Mouse (Mus musculus) heart, adult 11 months (tissue): ENCODE measurements around the gene 4931406P16Rik.

Source experiments
- DNase-seq: peaks from one replicate; pipeline ENCODE4 v3.0.0; 2022

4931406P16Rik gene

GRCm38 (mm10) chr7:34309186-34309764, 4.1 kb downstream of the 4931406P16Rik start:
- DNase-seq: no peak

DNA sequence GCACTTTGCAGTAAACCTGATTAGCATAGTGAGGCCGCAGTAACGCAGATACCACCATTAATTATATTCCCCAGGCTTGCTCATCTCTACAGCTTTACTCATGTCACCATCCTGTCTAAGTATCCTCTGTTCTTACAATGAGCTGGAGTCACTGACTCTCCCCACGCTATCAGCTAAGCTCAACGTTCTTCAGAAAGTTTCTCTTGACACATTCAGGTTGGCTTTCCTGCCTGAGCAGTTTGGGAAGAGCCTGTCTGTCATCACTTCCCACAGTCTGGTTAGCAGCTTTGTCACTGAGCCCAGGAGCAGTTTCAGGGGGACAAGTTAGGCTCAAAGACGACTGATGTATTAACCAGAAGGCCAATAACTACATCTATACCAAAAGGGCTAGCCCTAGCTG, 4.8 kb downstream of the 4931406P16Rik start:
- DNase-seq: peak; percentile 82

GRCm38 (mm10) chr7:34305454-34305853, 7.9 kb downstream of the 4931406P16Rik start:
- DNase-seq: peak; percentile 96

DNA sequence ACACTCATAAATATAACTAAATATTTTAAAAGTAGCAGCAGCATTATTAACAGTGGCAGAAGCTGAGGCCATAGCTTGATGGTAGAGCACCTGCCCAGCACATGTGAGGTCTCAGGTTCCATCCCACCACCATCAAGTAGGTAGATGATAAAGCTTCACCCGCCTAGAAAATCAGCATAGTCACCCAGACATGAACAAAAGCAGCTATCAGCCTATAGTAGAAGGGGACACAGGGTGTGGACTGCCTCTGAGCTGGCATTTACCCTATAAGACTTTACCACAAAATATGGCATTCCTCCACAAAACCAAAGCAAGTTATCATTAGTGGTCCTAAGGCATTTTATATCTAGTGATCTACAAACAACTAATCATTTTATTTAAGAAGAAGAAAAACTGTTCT, 10.7 kb downstream of the 4931406P16Rik start:
- no peak for DNase-seq

DNA sequence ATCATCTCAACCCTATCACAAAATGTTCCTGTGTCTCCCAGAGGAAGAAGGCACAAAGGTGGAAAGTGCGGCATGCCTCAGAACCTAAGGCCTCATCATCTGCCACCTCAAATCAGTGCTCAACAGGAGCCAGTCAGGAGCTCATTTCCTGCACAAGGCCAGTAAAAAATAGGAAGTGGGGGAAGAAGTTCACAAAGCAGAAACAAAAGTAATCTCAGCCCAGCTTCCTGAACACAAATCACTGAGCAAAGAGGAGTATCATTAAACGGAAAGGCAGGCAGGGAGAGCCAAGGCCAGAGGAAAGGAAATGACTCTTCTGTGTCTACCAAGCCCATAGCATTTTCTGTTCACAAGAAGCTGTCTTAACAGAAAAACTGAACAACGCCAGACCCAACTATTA, 11.4 kb downstream of the 4931406P16Rik start:
- peak; percentile 98 for DNase-seq

GRCm38 (mm10) chr7:34298818-34299217, 14.5 kb downstream of the 4931406P16Rik start:
- no peak for DNase-seq

DNA sequence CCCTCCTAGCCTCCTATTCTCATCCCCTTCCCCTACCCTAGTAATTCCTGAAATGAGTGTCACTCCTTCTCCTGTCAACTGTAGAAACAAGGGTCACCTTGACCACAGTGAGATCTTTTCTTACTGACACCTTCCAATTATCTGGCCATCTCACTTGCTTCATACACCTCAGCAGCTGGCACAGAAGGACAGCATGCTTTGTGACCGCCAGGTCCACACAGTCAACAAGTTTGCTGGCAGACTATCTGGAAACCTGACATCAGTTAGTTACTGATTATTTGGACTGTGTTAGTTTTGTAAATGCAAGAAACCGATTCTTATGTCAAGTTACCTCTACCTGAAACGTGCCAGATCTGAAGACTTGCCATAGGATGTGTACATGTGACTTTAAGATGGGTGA, 17.2 kb downstream of the 4931406P16Rik start:
- DNase-seq: no peak

DNA sequence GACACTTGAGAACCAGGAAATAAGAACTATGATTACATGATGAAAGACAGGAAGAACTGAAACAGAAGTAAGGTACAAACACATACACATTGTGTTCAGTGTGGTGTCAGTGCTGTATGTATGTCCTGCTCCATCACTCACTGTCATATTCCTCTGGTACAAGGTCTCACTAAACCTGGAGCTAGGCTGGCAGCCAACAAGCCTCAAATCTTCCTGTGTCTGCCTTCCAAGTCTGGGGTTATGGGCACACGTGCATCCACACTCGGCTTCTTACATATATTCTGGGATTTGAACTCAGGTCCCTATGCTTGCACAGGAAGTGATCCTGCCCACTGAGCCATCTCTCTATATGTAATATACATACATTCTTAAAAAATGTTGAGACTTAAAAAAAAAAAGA, 20.7 kb downstream of the 4931406P16Rik start:
- DNase-seq: peak; percentile 77

DNA sequence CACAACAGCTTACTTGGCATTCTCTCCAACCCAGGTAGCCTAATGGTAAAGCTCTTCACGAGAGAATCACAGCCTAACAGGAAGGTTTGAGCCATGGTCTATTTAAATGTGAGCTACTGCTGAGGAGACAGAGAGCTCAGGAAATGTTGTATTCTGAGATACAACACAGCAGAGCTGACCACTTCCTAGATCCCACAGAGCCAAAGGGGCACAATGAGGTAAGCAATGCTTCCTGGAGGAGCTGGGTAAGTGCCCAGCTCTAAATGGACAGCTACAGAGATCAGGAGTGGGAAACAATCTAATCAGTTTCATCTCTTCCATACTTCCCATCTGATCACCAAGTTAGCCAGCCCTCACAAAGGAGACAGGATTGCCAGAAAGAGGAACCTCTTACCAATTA, 22.1 kb downstream of the 4931406P16Rik start:
- peak; percentile 93 for DNase-seq

- DNase-seq: no peak
Observed at GRCm38 (mm10) chr7:34290450-34291151, 22.8 kb downstream of the 4931406P16Rik start.

- DNase-seq: peak; percentile 71
Observed at GRCm38 (mm10) chr7:34277656-34278055, 35.7 kb downstream of the 4931406P16Rik start.

DNA sequence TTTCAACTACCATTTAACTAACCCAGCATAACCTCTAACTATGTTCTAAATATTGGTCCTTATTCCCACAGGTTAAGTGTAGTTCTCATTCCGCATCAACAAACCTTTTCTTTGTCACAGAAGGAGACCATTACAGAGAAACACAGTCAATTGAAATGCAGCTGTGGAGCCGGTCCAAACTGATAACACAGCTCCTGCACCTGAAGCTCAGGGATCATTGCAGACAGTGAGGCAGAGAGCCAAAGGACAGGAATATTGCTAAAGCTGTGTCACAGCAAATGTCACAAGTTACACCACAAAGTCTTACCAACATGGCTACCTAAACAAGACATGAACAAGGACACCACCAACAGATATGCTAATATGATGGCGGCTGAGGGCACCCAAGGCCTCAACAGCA, 37.3 kb downstream of the 4931406P16Rik start:
- peak; percentile 7 for DNase-seq

DNA sequence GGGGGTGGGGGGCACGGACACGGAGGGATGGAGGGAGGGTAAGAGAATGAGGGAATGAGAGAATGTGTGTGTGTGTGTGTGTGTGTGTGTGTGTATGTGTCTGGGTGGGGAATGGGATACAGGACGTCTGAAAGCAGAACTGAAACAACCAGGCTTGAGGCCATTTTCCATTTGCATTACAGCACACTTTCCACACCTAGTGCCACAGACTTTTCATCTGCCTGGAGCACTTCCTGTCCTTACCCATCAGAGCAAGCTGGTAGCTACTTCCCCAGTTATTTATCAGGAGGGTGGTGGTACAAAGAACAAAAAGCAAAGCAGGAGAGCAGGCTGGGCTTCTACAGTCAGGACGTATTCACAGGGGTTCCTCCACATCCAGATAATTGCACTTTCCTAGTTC, 40.9 kb downstream of the 4931406P16Rik start:
- DNase-seq: no peak

GRCm38 (mm10) chr7:34268463-34268862, 44.9 kb downstream of the 4931406P16Rik start:
- no peak for DNase-seq

- peak; percentile 87 for DNase-seq
Observed at GRCm38 (mm10) chr7:34266421-34266820, 46.9 kb downstream of the 4931406P16Rik start.

DNA sequence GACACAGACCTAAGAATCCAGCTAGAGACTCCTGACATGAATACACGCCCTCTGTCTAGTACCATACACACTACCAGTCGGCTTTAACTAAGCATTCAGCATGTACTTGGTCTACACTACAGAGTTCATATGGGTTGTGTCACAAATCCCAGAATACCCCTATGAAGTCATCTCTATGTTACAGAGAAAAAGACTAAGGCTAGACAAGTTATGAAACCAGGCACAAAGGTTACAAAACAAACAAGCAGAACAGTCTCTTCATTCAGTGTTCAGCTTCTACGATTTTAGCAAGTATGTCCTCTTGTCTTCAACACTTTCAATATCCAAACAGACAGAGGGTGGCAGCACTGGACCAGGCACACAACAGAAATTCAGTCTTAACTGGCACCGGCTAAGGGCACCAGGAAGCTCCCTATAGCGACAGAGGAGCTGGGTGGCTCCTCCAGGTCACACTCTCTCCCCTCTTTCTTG, 47.4 kb downstream of the 4931406P16Rik start:
- peak; percentile 96 for DNase-seq

- peak; percentile 82 for DNase-seq
Observed at GRCm38 (mm10) chr7:34263437-34263836, 49.9 kb downstream of the 4931406P16Rik start.

DNA sequence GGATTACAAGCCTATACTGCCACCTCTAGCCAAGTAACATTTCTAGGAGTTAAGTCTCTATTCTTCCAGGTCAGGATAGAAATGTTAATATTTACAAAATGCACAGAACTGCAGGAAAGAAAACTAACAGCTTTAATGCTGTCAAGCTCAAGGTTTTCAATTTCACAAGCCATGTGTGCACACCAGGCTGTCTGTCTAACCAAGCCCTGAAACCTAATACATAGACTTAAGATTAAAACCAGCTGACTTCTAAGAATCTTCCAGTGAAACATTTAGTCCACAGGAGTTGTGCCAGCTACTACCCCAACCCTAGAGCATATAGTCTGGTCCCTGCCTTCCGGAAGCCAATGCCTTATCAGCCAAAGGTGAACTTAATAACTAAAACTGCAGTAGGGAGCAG, 54.9 kb downstream of the 4931406P16Rik start:
- no peak for DNase-seq

DNA sequence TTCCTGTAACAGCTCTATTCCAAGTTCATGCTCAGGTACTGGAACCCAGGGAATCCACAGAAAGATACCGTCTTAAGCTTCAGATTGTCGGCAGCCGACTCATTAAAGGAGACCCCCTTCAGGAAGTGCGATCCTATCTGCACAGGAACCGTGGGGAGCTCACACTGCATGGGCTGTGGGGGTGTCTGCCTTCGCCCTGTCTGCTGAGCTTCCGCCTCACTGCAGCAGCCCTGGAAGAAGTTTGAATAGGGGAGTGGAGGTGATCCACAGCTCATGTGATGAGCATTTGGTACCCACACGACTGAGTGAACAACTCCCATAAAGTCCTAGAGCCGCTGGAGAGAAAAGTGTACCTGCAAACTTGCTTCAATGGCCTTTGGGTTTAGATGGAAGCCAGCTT, 56.1 kb downstream of the 4931406P16Rik start:
- DNase-seq: peak; percentile 88

DNA sequence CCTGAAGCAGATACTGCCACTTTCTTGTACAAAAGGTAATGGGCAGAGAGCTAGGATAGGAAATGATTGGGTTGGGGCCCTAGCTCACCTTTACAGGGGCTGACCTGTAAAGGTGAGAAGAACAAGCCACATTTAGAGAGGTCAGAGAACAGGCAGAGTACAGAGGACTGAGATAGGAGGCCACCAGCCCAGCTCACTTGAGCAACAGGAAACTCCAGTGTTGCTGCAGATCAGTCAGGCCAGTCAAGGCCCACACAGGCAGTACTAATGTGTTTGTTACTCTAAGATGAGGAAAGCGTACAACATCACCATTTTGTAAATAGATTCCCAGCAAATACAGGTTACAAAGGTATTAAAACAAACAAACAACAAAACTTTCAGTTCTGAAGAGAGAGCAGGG, 57.4 kb downstream of the 4931406P16Rik start:
- DNase-seq: peak; percentile 79

DNA sequence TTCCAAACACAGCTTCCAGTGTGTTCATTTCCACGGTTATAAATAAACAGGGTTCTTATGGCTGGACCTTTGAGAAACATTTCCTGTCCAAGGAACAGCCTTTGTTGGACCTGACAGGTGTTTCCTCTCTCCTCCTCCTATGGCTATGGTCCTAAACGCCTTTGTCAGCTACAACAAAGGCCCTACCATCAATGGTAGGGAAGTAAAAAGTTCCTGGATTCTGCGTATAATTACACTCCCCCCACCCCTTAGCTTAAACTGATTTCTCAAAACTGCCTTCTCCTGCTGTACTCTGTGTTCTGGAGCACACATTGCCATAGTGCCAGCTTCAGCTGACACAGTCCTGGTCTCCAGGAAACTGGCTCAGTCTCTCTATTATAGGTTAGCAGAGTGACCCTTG, 58.2 kb downstream of the 4931406P16Rik start:
- DNase-seq: peak; percentile 97

DNA sequence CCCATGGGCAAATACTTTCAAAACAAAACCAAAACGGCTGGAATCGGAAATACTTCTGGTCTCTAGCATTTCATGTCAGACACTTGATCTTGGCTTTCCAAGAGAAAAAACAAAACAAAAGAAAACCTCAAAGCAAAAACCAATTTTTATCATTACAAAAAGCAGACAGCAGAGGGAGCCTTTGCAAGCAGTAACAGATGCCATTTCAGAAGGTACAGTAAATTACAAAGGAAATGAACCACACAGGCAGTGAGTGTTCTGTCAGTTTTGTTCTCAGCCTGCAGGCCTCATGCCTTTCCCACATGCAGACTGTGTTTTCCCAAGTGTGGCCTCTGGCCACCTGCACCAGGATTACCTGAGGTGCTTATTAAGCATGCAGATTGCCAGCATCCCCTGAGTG, 61.3 kb downstream of the 4931406P16Rik start:
- peak; percentile 75 for DNase-seq

DNA sequence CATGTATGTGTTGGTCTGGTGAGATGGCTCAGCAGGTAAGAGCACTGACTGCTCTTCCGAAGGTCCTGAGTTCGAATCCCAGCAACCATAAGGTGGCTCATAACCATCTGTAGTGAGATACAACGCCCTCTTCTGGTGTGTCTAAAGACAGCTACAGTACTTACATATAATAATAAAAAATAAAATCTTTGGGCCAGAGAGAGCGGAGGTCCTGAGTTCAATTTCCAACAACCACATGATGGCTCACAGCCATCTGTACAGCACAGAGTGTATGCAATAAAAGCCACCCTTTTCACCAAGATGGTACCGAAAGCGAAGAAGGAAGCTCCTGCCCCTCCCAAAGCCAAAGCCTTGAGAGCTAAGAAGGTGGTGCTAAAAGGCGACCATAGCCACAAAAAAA, 62.6 kb downstream of the 4931406P16Rik start, which contains the start of gene Gm6096:
Gm6096 (plus strand) TSS at position 301 of the 400 bp plus-strand sequence.
- DNase-seq: no peak

- no peak for DNase-seq
Observed at GRCm38 (mm10) chr7:34246870-34247499, 66.4 kb downstream of the 4931406P16Rik start.
